Mouse (Mus musculus) liver, adult 2 months (tissue): ENCODE data around the gene Sox6.

Experiments used
- CTCF ChIP-seq: fragments of 200-500 bp; IDR thresholded peaks from 2 replicates; pipeline ENCODE4 v1.5.1; 2011; ENCODE audit warnings: low read depth, low read length, control low read depth
- POLR2A ChIP-seq: fragments of 200-500 bp; IDR thresholded peaks from 2 replicates; pipeline ENCODE4 v1.6.1; 2011; ENCODE audit warnings: low read length, control low read depth; ENCODE audit not compliant: insufficient read depth; ENCODE audit errors: extremely low read depth

GRCm38 (mm10) chr7:115865979-115866697 lies 172.5 kb downstream of the Sox6 start:
- TF ChIP-seq CTCF = no peak
- no peak for TF ChIP-seq POLR2A
